Mouse (Mus musculus): Measurements from ENCODE around the gene Gatad2a. TPM values are rescaled to one million over a fixed set of nuclear protein-coding genes. Genes with fewer than 3 reads are reported as not detected.
"Not testable (repeated sequence)": the region's sequence is repeated elsewhere in the genome, so short reads cannot be mapped to it uniquely, and the experiment has no call there.

Gatad2a gene
- polyA plus RNA-seq, 1 experiment from 2014 or later, result 24.8 TPM

DNA sequence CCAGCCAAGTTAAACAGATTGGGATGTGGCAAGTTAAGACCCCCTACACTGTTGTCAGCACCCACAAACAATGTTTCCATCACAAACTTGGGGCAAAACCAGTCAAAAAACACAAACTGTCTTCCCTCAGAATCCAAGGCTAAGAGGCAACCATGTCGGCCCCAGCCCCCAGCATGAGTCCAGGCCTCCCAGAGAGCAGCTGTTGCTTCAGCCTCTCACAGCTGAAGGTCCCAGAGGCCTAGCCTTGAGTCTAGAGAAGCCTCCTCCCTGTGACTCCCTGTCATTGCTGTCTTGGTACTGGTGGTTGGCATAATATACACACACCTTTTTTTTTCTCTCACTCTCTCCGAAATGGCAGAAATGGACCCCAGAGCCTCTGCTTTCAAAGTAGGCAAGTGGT, 39.5 kb downstream of the Gatad2a start:
- Histone ChIP-seq H3K4me1 (peaks cover 4% of the 10 kb centered on the region; the same call in 1 of the 2 replicates), H3K27ac (replicated peaks) (no peak overlapping the region), H3K9me3 (replicated peaks) (no peaks in the 10 kb centered on the region), H3K9ac (replicated peaks) (no peak overlapping the region), H3K4me3 (replicated peaks) (no peak overlapping the region), H3K27me3 (replicated peaks) (no peaks in the 10 kb centered on the region), H3K4me2 (no peak overlapping the region), H3K36me3 (no peaks in the 10 kb centered on the region)
- WGBS, result 78% methylated on average over 2 of the region's 2 CpGs
- no peak for ATAC-seq (ENCODE audit: low FRiP score)

DNA sequence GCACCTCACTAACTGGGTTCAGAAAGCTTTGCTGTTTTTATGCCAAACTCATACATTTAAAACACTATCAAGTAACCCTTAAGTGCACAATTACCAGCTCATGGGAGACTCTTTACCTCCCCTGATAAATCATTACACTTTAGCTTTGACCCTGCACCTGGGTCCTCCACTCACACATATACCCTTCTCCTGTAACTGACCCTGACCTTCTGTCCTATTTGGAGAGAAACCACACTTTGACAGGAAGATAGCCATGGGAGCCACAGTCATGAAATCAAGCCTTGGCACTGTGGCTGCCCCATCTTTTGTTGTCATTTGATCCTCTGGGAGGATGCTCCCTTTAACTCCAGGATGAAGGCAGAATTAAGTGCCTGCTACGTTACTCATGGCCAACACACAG, 41.5 kb downstream of the Gatad2a start:
- Histone ChIP-seq H3K27me3 (replicated peaks) (no peaks in the 10 kb centered on the region), H3K9ac (replicated peaks) (no peak overlapping the region), H3K36me3 (no peaks in the 10 kb centered on the region), H3K4me1 (peaks cover 4% of the 10 kb centered on the region; the same call in 1 of the 2 replicates), H3K9me3 (replicated peaks) (no peaks in the 10 kb centered on the region), H3K4me2 (no peak overlapping the region), H3K27ac (replicated peaks) (no peak overlapping the region), H3K4me3 (replicated peaks) (no peak overlapping the region)
- WGBS, result 52% methylated on average over 1 of the region's 1 CpGs
- no peak for ATAC-seq (ENCODE audit: low FRiP score)

DNA sequence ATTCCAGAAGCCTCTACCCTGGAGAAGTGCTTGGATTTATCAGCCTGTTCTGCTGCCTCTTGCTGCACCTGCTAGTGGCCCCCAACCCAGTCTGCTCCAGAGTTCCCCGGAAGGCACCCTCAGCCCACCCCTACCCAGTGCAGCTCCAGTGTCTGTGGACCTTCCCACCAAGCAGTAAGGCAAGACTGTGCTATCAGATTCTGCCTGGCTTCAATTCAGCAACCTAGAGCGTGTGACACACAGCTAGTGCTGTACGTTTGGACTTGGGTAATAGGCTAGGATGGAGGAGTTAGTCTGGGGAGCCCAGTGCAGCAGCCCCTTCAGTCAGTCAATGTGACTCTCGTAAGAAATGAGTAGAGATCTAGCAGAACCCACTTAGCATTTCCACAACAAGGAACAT, 42.0 kb downstream of the Gatad2a start:
- WGBS, result 81% methylated on average over 4 of the region's 4 CpGs
- no peak overlapping the region for H3K4me2 ChIP-seq
- no peaks in the 10 kb centered on the region for H3K27me3 ChIP-seq (replicated peaks)
- peaks cover 4% of the 10 kb centered on the region; the same call in 1 of the 2 replicates for H3K4me1 ChIP-seq
- H3K9me3 ChIP-seq (replicated peaks), result no peaks in the 10 kb centered on the region
- H3K36me3 ChIP-seq, result no peaks in the 10 kb centered on the region
- ATAC-seq (ENCODE audit: low FRiP score), result no peak
- H3K27ac ChIP-seq (replicated peaks), result no peak overlapping the region
- no peak overlapping the region for H3K4me3 ChIP-seq (replicated peaks)
- H3K9ac ChIP-seq (replicated peaks), result no peak overlapping the region

- Histone ChIP-seq H3K9ac (replicated peaks) (no peak overlapping the region), H3K4me3 (replicated peaks) (no peak overlapping the region), H3K27ac (replicated peaks) (no peak overlapping the region), H3K9me3 (replicated peaks) (no peaks in the 10 kb centered on the region), H3K4me2 (no peak overlapping the region), H3K4me1 (0 out of 2 replicates have a peak, but pooled peaks cover 4% of the 10 kb centered on the region), H3K27me3 (replicated peaks) (no peaks in the 10 kb centered on the region), H3K36me3 (no peaks in the 10 kb centered on the region)
- WGBS, result 92% methylated on average over 2 of the region's 2 CpGs
- no peak for ATAC-seq (ENCODE audit: low FRiP score)
These were observed 45.9 kb downstream of the Gatad2a start for GRCm38 (mm10) chr8:69950300-69950699.

DNA sequence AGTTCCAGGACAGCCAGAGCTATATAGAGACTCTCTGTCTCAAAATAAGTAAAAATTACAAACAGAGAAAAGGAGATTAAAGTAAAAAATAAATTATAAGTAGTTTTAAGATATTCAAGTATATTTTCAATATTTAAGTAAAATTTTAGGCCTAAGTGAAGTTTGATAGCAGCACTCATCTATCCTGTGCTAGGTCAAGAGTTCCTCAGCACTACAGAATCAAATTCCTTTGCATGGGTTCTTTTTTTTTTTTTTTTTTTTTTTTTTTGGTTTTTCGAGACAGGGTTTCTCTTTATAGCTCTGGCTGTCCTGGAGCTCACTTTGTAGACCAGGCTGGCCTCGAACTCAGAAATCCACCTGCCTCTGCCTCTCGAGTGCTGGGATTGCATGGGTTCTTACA, 53.7 kb downstream of the Gatad2a start:
- H3K36me3 ChIP-seq; H3K27ac ChIP-seq (replicated peaks); ATAC-seq (ENCODE audit: low FRiP score); H3K9ac ChIP-seq (replicated peaks); H3K9me3 ChIP-seq (replicated peaks); H3K4me2 ChIP-seq; H3K4me1 ChIP-seq; H3K27me3 ChIP-seq (replicated peaks); H3K4me3 ChIP-seq (replicated peaks): not testable (repeated sequence)
- WGBS, result 95% methylated on average over 3 of the region's 3 CpGs

DNA sequence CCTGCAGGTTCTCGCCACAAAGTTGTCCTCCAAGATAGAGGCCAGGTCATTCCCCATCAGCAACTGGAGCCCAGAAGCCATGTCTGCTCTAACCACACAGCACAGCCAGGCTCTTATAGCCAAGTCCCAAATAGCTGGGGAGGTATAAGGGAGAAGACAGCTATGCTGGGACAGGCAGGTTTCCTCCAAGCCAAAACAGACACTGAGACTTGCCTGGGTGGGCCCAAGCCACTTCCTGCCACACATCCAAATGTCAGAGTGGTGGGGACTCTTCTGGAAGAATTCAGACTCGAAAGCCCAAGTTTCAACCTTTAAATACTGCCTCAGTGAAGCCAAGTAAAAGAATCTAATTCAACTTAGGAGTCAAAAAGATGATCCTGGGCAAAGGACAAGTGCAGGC, 55.8 kb downstream of the Gatad2a start:
- Histone ChIP-seq H3K4me2 (no peak overlapping the region), H3K9ac (replicated peaks) (no peak overlapping the region), H3K27me3 (replicated peaks) (no peaks in the 10 kb centered on the region), H3K27ac (replicated peaks) (no peak overlapping the region), H3K4me3 (replicated peaks) (no peak overlapping the region), H3K36me3 (0 out of 2 replicates have a peak, but pooled peaks cover 3% of the 10 kb centered on the region), H3K9me3 (replicated peaks) (no peaks in the 10 kb centered on the region), H3K4me1 (peaks cover 7% of the 10 kb centered on the region; the same call in 1 of the 2 replicates)
- no peak for ATAC-seq (ENCODE audit: low FRiP score)
- 93% methylated on average over 2 of the region's 2 CpGs for WGBS

DNA sequence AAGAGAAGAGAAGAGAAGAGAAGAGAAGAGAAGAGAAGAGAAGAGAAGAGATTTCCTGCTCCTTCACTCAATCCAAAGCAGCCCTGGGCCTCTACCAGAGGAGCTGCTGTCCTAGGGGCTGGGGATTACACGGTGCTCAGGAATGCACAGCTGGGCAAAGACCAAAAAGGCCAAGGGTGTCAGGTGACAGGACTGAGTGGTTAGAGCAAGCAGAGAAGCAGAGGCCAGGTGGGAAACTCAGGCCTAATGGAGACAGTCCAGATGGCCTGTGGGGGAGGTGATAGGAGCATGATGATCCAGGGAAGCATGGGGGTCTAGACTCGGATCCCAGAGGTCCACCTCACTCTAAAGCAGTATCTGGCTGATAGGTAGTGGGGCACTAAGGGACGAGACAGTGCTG, 56.6 kb downstream of the Gatad2a start:
- H3K27ac ChIP-seq (replicated peaks), result no peak overlapping the region
- 56% methylated on average over 3 of the region's 3 CpGs for WGBS
- no peaks in the 10 kb centered on the region for H3K9me3 ChIP-seq (replicated peaks)
- no peak overlapping the region for H3K9ac ChIP-seq (replicated peaks)
- H3K4me1 ChIP-seq, result peaks cover 7% of the 10 kb centered on the region; the same call in 1 of the 2 replicates
- H3K36me3 ChIP-seq, result peaks cover 6% of the 10 kb centered on the region; the same call in 1 of the 2 replicates
- no peak overlapping the region for H3K4me2 ChIP-seq
- no peak overlapping the region for H3K4me3 ChIP-seq (replicated peaks)
- ATAC-seq (ENCODE audit: low FRiP score), result no peak
- no peaks in the 10 kb centered on the region for H3K27me3 ChIP-seq (replicated peaks)

DNA sequence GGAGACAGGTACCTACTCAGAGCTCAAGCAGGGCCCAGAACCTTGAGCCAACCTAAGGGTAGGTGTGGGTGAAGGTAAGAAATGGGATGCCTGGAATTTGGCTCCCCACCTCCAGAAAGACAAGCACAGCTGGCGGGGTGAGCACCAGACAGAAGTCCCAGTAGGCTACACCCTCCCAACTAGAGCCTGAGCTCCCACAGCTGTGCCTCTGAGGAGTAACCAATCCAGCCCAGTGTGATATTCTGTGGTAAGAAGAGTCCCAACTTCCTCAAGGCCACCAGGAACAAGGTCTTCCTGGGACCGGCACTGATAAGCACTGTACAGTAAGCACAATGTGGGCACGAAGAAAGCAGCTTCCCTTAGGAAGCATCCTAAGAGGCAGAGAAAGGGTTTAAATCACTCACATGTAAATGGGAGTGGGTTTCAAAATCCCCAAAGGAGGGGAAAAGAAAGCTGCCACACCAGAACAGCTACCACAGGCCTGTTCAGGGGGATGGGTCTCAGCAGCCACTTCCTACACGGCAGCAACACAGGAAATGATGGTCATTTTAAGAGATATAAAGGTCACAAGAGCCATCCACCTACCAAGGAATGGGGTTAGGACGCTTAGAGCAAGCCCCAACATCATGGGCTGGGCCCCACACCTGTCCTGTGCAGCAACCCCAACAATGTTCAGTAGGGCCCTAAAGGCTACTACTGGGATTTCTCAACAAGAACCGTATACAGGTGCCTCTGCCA, 57.8 kb downstream of the Gatad2a start:
- Histone ChIP-seq H3K27me3 (replicated peaks) (no peaks in the 10 kb centered on the region), H3K4me2 (no peak overlapping the region), H3K9me3 (replicated peaks) (no peaks in the 10 kb centered on the region), H3K36me3 (peaks cover 9% of the 10 kb centered on the region; the same call in 1 of the 2 replicates), H3K4me1 (peaks cover 7% of the 10 kb centered on the region; the same call in 1 of the 2 replicates), H3K27ac (replicated peaks) (no peak overlapping the region), H3K4me3 (replicated peaks) (no peak overlapping the region), H3K9ac (replicated peaks) (no peak overlapping the region)
- WGBS, result 90% methylated on average over 6 of the region's 6 CpGs
- ATAC-seq (ENCODE audit: low FRiP score), result no peak

- H3K9ac ChIP-seq (replicated peaks), result no peak overlapping the region
- peaks cover 9% of the 10 kb centered on the region; the same call in 1 of the 2 replicates for H3K36me3 ChIP-seq
- H3K4me2 ChIP-seq, result no peak overlapping the region
- no peaks in the 10 kb centered on the region for H3K27me3 ChIP-seq (replicated peaks)
- H3K4me3 ChIP-seq (replicated peaks), result no peak overlapping the region
- H3K27ac ChIP-seq (replicated peaks), result no peak overlapping the region
- H3K9me3 ChIP-seq (replicated peaks), result no peaks in the 10 kb centered on the region
- ATAC-seq (ENCODE audit: low FRiP score), result no peak
- 91% methylated on average over 3 of the region's 3 CpGs for WGBS
- peaks cover 7% of the 10 kb centered on the region; the same call in 1 of the 2 replicates for H3K4me1 ChIP-seq
These were observed 58.7 kb downstream of the Gatad2a start for GRCm38 (mm10) chr8:69937466-69937865.

DNA sequence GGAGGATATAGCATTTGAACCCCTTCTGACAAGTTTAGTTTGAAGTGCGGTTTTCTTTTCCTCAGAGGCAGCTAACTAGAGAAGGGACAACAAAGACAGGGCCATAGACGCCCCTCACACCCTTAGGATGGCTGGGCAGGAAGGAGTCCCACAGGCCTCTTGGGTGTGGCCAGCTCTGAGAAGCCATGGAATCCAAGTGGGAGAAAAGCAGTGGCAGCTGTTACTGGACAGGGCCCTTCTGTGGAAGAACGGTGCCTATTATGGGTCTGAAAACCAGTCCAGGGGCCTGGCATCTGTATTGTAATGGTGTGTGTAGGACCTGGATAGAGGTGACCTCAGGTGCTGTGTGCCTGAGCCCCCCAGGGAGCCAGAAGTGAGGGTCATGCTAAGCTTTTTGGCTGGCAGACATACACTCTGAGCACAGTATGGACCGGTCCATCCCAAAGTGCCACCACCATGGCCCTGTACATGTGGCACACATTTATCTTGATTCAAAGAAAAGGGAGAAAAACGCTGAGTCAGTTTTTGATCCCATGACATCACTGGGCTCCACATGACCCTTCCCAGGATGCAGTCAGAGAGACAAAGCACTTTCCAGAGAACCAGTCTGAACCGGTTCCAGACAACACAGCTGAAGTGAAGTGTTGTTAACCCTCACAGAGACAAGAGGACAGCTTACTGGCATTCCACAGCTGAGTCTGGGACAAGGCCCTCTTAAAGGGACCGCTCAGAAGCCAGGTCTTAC, 60.0 kb downstream of the Gatad2a start:
- peak; percentile 63 for ATAC-seq (ENCODE audit: low FRiP score)
- Histone ChIP-seq H3K9me3 (replicated peaks) (no peaks in the 10 kb centered on the region), H3K27me3 (replicated peaks) (no peaks in the 10 kb centered on the region), H3K4me1 (peaks cover 7% of the 10 kb centered on the region; the same call in 1 of the 2 replicates), H3K27ac (replicated peaks) (peak overlapping the region; percentile 18; the same call in 1 of the 2 replicates), H3K36me3 (peaks cover 9% of the 10 kb centered on the region; the same call in 1 of the 2 replicates), H3K4me2 (no peak overlapping the region), H3K4me3 (replicated peaks) (no peak overlapping the region), H3K9ac (replicated peaks) (no peak overlapping the region)
- 62% methylated on average over 7 of the region's 7 CpGs for WGBS

- Histone ChIP-seq H3K4me1 (peaks cover 7% of the 10 kb centered on the region; the same call in 1 of the 2 replicates), H3K4me3 (replicated peaks) (no peak overlapping the region), H3K36me3 (peaks cover 9% of the 10 kb centered on the region; the same call in 1 of the 2 replicates), H3K4me2 (no peak overlapping the region), H3K27ac (replicated peaks) (no peak overlapping the region), H3K9me3 (replicated peaks) (no peaks in the 10 kb centered on the region), H3K27me3 (replicated peaks) (no peaks in the 10 kb centered on the region), H3K9ac (replicated peaks) (no peak overlapping the region)
- WGBS, result 83% methylated on average over 3 of the region's 3 CpGs
- ATAC-seq (ENCODE audit: low FRiP score), result no peak
These were observed 60.8 kb downstream of the Gatad2a start for GRCm38 (mm10) chr8:69935431-69935830.

Measured in neural tube, embryonic 15.5 days (tissue).